31 mouse cellular contexts compared by ENCODE assay signal in the genomic region with DNA sequence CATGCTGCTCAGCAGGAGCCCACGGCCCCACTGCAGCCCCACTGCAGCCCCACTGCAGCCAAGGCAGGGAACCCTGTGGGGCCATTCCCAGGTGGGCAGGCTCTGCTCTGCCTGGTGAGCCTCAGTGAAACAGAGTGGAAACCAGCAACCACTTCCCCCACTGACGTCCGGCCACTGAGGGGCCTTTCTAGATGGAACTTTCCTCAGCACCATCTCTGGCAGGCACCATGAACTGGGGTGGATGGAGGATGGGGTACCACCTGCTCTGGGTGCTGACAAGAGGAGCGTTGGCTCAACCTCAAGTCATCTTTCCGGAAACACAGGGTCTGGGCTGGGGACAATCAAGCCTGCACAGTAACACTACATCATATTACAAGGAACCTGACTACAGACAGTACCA.
"Had no signal": no experiment of that assay in that cellular context is flagged by ENCODE, and none has a peak within 500 bp of the region (broad histone marks: within the 10 kb centered on the region; RNA-seq: fewer than 3 reads in every experiment).

No protein-coding gene starts in this region.

- H3K9me3 ChIP-seq: limb, embryonic 10.5 days; limb, embryonic 12.5 days; limb, embryonic 13.5 days; limb, embryonic 15.5 days; liver, embryonic 12.5 days; liver, embryonic 13.5 days; liver, embryonic 15.5 days; lung, embryonic 15.5 days; megakaryocyte, embryonic 14.5 days; midbrain, embryonic 10.5 days; midbrain, embryonic 12.5 days; midbrain, embryonic 13.5 days; midbrain, embryonic 15.5 days had no signal

- H3K27ac ChIP-seq: left cerebral cortex, adult 2 months; limb, embryonic 10.5 days; limb, embryonic 12.5 days; limb, embryonic 13.5 days; limb, embryonic 15.5 days; liver, embryonic 13.5 days; liver, embryonic 14.5 days; lung, embryonic 15.5 days; macrophage; midbrain, embryonic 10.5 days; midbrain, embryonic 12.5 days; midbrain, embryonic 13.5 days; midbrain, embryonic 15.5 days had no signal

- ATAC-seq: liver, postnatal 0 days; lung, postnatal 0 days; midbrain, embryonic 13.5 days; midbrain, embryonic 15.5 days; midbrain, embryonic 16.5 days had no signal

- H3K4me3 ChIP-seq: left cerebral cortex, adult 2 months; limb, embryonic 10.5 days; limb, embryonic 12.5 days; limb, embryonic 13.5 days; limb, embryonic 15.5 days; liver, embryonic 12.5 days; liver, embryonic 13.5 days; liver, embryonic 15.5 days; lung, embryonic 15.5 days; megakaryocyte, embryonic 14.5 days; midbrain, embryonic 10.5 days; midbrain, embryonic 12.5 days; midbrain, embryonic 13.5 days; midbrain, embryonic 15.5 days; myocyte had no signal

- DNase-seq: left cerebral cortex, postnatal 4 days; liver, embryonic 13.5 days; liver, postnatal 0 days; lung, adult 18-20 months; lung, adult 2 months; lung, embryonic 14.5 days; lung, postnatal 10 days; lung, postnatal 14 days; lung, postnatal 36 days; lung, postnatal 4 days; midbrain, embryonic 14.5 days had no signal

- H3K4me1 ChIP-seq: limb, embryonic 10.5 days; limb, embryonic 12.5 days; limb, embryonic 13.5 days; limb, embryonic 15.5 days; lung, embryonic 15.5 days; midbrain, embryonic 10.5 days; midbrain, embryonic 12.5 days; midbrain, embryonic 13.5 days; midbrain, embryonic 15.5 days had no signal

- H3K9ac ChIP-seq: limb, embryonic 12.5 days; limb, embryonic 13.5 days; limb, embryonic 15.5 days; liver, embryonic 13.5 days; liver, embryonic 14.5 days; liver, embryonic 15.5 days; liver, postnatal 0 days; lung, embryonic 14.5 days; lung, embryonic 15.5 days; midbrain, embryonic 12.5 days; midbrain, embryonic 13.5 days; midbrain, embryonic 15.5 days had no signal

- H3K27me3 ChIP-seq: limb, embryonic 12.5 days; limb, embryonic 13.5 days; limb, embryonic 15.5 days; liver, embryonic 12.5 days; liver, embryonic 13.5 days; liver, embryonic 15.5 days; lung, embryonic 15.5 days; megakaryocyte, embryonic 14.5 days; midbrain, embryonic 12.5 days; midbrain, embryonic 13.5 days; midbrain, embryonic 15.5 days had no signal

- H3K4me2 ChIP-seq: limb, embryonic 12.5 days; limb, embryonic 13.5 days; limb, embryonic 15.5 days; liver, embryonic 11.5 days; liver, embryonic 15.5 days; lung, embryonic 14.5 days; lung, embryonic 15.5 days; midbrain, embryonic 11.5 days; midbrain, embryonic 12.5 days; midbrain, embryonic 13.5 days; midbrain, embryonic 15.5 days had no signal
